Mouse (Mus musculus) midbrain, embryonic 13.5 days (tissue): ENCODE results near the gene Ftsj3. TPM values are rescaled to one million over a fixed set of nuclear protein-coding genes. Genes with fewer than 3 reads are reported as not detected.
"Not testable (repeated sequence)": the region's sequence is repeated elsewhere in the genome, so short reads cannot be mapped to it uniquely, and the experiment has no call there.

Experiments used
- ATAC-seq: fragments of 200-750 bp; cut with Nextera tagmentation; 2 replicates; pipeline ENCODE4 v1.8.0; 2017; ENCODE audit warnings: mild to moderate bottlenecking, moderate TSS enrichment, moderate library complexity
- H3K27ac ChIP-seq: fragments of 300-500 bp; sonication (generic); 2 replicates; pipeline ENCODE4 v1.5.1; 2015; ENCODE audit warnings: inconsistent platforms, mild to moderate bottlenecking, moderate library complexity
- H3K27me3 ChIP-seq: fragments of 300-500 bp; sonication (generic); 2 replicates; pipeline ENCODE4 v1.6.1; 2015; ENCODE audit warnings: mild to moderate bottlenecking, inconsistent platforms
- H3K36me3 ChIP-seq: fragments of 300-500 bp; sonication (generic); 2 replicates; pipeline ENCODE4 v1.6.1; 2015; ENCODE audit warnings: mild to moderate bottlenecking, inconsistent platforms
- H3K4me1 ChIP-seq: fragments of 300-500 bp; sonication (generic); replicated peaks from 2 replicates; pipeline ENCODE4 v1.6.1; 2015; ENCODE audit warnings: inconsistent platforms
- H3K4me2 ChIP-seq: fragments of 300-500 bp; sonication (generic); replicated peaks from 2 replicates; pipeline ENCODE4 v1.6.1; 2015; ENCODE audit warnings: moderate library complexity, mild to moderate bottlenecking, inconsistent platforms
- H3K4me3 ChIP-seq: fragments of 300-500 bp; sonication (generic); replicated peaks from 2 replicates; pipeline ENCODE4 v1.5.1; 2015; ENCODE audit warnings: mild to moderate bottlenecking, inconsistent platforms
- H3K9ac ChIP-seq: fragments of 300-500 bp; sonication (generic); replicated peaks from 2 replicates; pipeline ENCODE4 v1.6.1; 2015; ENCODE audit warnings: mild to moderate bottlenecking, inconsistent platforms
- H3K9me3 ChIP-seq: fragments of 300-500 bp; sonication (generic); 2 replicates; pipeline ENCODE4 v1.6.1; 2016; ENCODE audit warnings: mild to moderate bottlenecking, inconsistent platforms
- whole genome bisulfite sequencing: fragments of 180-500 bp; shearing (Covaris S2); methylation state at CpG from one replicate; pipeline ENCODE4 v1.1.7; 2015; 5-methylcytosine and 5-hydroxymethylcytosine counted together
- polyA plus RNA-seq: library from polyadenylated mRNA; unstranded; fragments of >200 nt; fragmentation: Nextera tagmentation; extraction: Ambion mirVana; gene quantifications from 2 replicates; pipeline ENCODE4 v1.2.1, GENCODE M21; 2015

Gene Ftsj3
- polyA plus RNA-seq, 1 experiment from 2014 or later: 39.3 TPM

GRCm38 (mm10) chr11:106267311-106267852, 11.5 kb upstream of the Ftsj3 start:
- H3K27ac ChIP-seq: no peak overlapping the region
- no peaks in the 10 kb centered on the region for H3K27me3 ChIP-seq
- no peaks in the 10 kb centered on the region for H3K9me3 ChIP-seq
- H3K4me2 ChIP-seq: no peak overlapping the region
- peaks cover 43% of the 10 kb centered on the region for H3K4me1 ChIP-seq
- no peak for ATAC-seq
- peaks cover 51% of the 10 kb centered on the region for H3K36me3 ChIP-seq
- H3K9ac ChIP-seq: no peak overlapping the region
- 82% methylated on average over 15 of the region's 15 CpGs for WGBS
- H3K4me3 ChIP-seq: no peak overlapping the region

GRCm38 (mm10) chr11:106266431-106266830, 10.6 kb upstream of the Ftsj3 start:
- no peaks in the 10 kb centered on the region for H3K27me3 ChIP-seq
- no peaks in the 10 kb centered on the region for H3K9me3 ChIP-seq
- H3K4me2 ChIP-seq: no peak overlapping the region
- H3K27ac ChIP-seq: no peak overlapping the region
- WGBS: 96% methylated on average over 10 of the region's 10 CpGs
- H3K4me1 ChIP-seq: peaks cover 36% of the 10 kb centered on the region
- no peak for ATAC-seq
- H3K36me3 ChIP-seq: peaks cover 60% of the 10 kb centered on the region
- no peak overlapping the region for H3K9ac ChIP-seq
- H3K4me3 ChIP-seq: no peak overlapping the region

GRCm38 (mm10) chr11:106265570-106265969, 9.7 kb upstream of the Ftsj3 start:
- 94% methylated on average over 4 of the region's 4 CpGs for WGBS
- Histone ChIP-seq H3K27me3 (no peaks in the 10 kb centered on the region), H3K36me3 (peaks cover 69% of the 10 kb centered on the region), H3K9ac (no peak overlapping the region), H3K4me3 (no peak overlapping the region), H3K9me3 (no peaks in the 10 kb centered on the region), H3K27ac (no peak overlapping the region), H3K4me2 (no peak overlapping the region), H3K4me1 (peaks cover 28% of the 10 kb centered on the region)
- no peak for ATAC-seq

GRCm38 (mm10) chr11:106264988-106265387, 9.1 kb upstream of the Ftsj3 start:
- Histone ChIP-seq H3K9me3 (no peaks in the 10 kb centered on the region), H3K4me2 (no peak overlapping the region), H3K4me1 (peaks cover 24% of the 10 kb centered on the region), H3K36me3 (peaks cover 71% of the 10 kb centered on the region), H3K9ac (no peak overlapping the region), H3K4me3 (no peak overlapping the region), H3K27ac (no peak overlapping the region), H3K27me3 (no peaks in the 10 kb centered on the region)
- no peak for ATAC-seq
- WGBS: 94% methylated on average over 15 of the region's 15 CpGs

DNA sequence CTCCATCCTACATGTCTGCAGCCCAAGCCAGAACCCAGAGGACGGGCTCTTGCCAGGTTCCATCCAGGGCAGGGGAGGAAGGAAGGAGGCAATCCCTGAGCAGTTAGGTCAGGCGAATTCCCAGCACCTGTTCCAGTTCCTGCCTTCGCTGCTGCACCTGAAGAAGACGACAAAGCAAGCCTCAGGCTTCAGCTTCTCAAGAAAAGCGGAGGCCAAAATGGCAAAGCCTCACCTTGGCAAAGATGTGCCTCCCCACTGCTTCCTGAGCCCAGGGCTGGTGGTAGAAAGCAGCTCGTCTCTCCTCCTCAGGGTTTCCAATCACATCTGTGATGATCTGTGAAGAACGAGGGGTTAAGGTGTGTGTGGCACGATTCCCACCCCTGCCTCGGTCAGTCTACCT, 8.1 kb upstream of the Ftsj3 start:
- H3K27me3 ChIP-seq: no peaks in the 10 kb centered on the region
- peaks cover 77% of the 10 kb centered on the region for H3K36me3 ChIP-seq
- no peak for ATAC-seq
- no peak overlapping the region for H3K4me3 ChIP-seq
- peaks cover 18% of the 10 kb centered on the region for H3K4me1 ChIP-seq
- no peak overlapping the region for H3K4me2 ChIP-seq
- H3K9ac ChIP-seq: no peak overlapping the region
- 93% methylated on average over 9 of the region's 9 CpGs for WGBS
- no peaks in the 10 kb centered on the region for H3K9me3 ChIP-seq
- no peak overlapping the region for H3K27ac ChIP-seq

- Histone ChIP-seq H3K9me3 (no peaks in the 10 kb centered on the region), H3K27ac (no peak overlapping the region), H3K27me3 (no peaks in the 10 kb centered on the region), H3K4me3 (no peak overlapping the region), H3K4me2 (no peak overlapping the region), H3K9ac (no peak overlapping the region), H3K36me3 (peaks cover 77% of the 10 kb centered on the region), H3K4me1 (peaks cover 20% of the 10 kb centered on the region)
- 86% methylated on average over 14 of the region's 14 CpGs for WGBS
- ATAC-seq: no peak
Observed at GRCm38 (mm10) chr11:106260826-106261450, 5.1 kb upstream of the Ftsj3 start.

DNA sequence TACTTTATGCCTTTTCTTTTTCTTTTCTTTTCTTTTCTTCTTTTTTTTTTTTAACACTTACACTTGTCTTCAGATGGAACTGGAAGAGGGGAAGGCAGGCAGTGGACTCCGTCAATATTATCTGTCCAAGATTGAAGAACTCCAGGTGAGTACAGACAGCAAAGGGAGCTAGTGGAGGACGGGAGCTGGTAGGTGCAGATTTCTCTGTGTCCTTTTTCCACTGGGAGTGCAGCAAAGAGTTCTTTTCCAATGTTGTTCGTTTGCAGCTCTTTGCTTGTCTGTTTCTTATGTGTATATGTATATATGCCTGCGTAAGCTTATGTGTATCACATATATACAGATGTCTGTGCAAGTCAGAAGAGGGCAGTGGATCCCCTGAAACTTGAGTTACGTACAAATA, 896 bp upstream of the Ftsj3 start:
- Histone ChIP-seq H3K36me3 (peaks cover 60% of the 10 kb centered on the region), H3K27ac (no peak overlapping the region), H3K4me1 (peaks cover 30% of the 10 kb centered on the region), H3K9ac (peak overlapping the region; percentile 88), H3K9me3 (no peaks in the 10 kb centered on the region), H3K4me3 (peak overlapping the region; percentile 89), H3K27me3 (no peaks in the 10 kb centered on the region), H3K4me2 (peak overlapping the region; percentile 97)
- no peak for ATAC-seq
- 71% methylated on average over 5 of the region's 5 CpGs for WGBS

GRCm38 (mm10) chr11:106255174-106255573, 705 bp downstream of the Ftsj3 start:
- H3K4me3 ChIP-seq: peak overlapping the region; percentile 89

GRCm38 (mm10) chr11:106254767-106255166, 1.1 kb downstream of the Ftsj3 start:
- Histone ChIP-seq H3K4me3 (peak overlapping the region; percentile 89), H3K27me3 (no peaks in the 10 kb centered on the region), H3K9me3 (no peaks in the 10 kb centered on the region), H3K36me3 (peaks cover 66% of the 10 kb centered on the region), H3K9ac (peak overlapping the region; percentile 88; the same call in 1 of the 2 replicates), H3K27ac (no peak overlapping the region), H3K4me2 (peak overlapping the region; percentile 97), H3K4me1 (peaks cover 30% of the 10 kb centered on the region)
- 28% methylated on average over 2 of the region's 2 CpGs for WGBS
- ATAC-seq: no peak

More at GRCm38 (mm10) chr11:106255174-106255573, 705 bp downstream of the Ftsj3 start:
- no peaks in the 10 kb centered on the region for H3K27me3 ChIP-seq
- 4% methylated on average over 22 of the region's 22 CpGs for WGBS
- no peak; the same call in 1 of the 2 replicates for ATAC-seq
- peak overlapping the region; percentile 88 for H3K9ac ChIP-seq
- H3K9me3 ChIP-seq: no peaks in the 10 kb centered on the region
- H3K4me1 ChIP-seq: peaks cover 30% of the 10 kb centered on the region
- peaks cover 61% of the 10 kb centered on the region for H3K36me3 ChIP-seq
- peak overlapping the region; percentile 97 for H3K4me2 ChIP-seq
- H3K27ac ChIP-seq: no peak overlapping the region

DNA sequence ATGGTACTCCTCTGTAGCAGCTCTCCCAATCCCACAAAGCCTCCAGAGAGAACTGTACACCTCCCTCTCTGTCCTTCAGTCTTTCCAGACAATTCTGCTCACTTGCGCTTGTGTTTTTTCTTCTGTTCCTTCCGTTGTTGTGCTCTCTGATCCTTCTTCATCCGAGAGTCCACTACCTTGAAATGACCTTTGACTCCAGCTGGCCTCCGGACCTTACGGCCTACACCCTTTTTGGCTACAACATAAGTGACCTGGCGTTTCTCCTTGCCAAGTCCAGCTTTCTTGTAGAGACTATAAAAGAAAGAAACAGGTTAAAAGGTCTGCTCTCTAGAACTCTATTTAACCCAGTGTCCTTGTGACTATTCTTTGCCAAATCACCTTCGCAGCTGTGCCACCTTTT, 6.6 kb downstream of the Ftsj3 start:
- no peak for ATAC-seq
- no peaks in the 10 kb centered on the region for H3K9me3 ChIP-seq
- 89% methylated on average over 7 of the region's 7 CpGs for WGBS

GRCm38 (mm10) chr11:106246834-106247233, 9.0 kb downstream of the Ftsj3 start:
- Histone ChIP-seq H3K4me2 (no peak overlapping the region), H3K9me3 (no peaks in the 10 kb centered on the region), H3K4me1 (no peaks in the 10 kb centered on the region), H3K36me3 (peaks cover 98% of the 10 kb centered on the region), H3K27ac (no peak overlapping the region), H3K4me3 (no peak overlapping the region), H3K9ac (no peak overlapping the region), H3K27me3 (no peaks in the 10 kb centered on the region)
- whole genome bisulfite sequencing: 92% methylated on average over 1 of the region's 1 CpGs
- no peak for ATAC-seq

More for the DNA sequence above, 6.6 kb downstream of the Ftsj3 start:
- Histone ChIP-seq H3K27me3 (no peaks in the 10 kb centered on the region), H3K4me3 (no peak overlapping the region), H3K27ac (no peak overlapping the region), H3K4me1 (no peaks in the 10 kb centered on the region; the same call in 1 of the 2 replicates), H3K36me3 (peaks cover 98% of the 10 kb centered on the region), H3K9ac (no peak overlapping the region), H3K4me2 (no peak overlapping the region)

GRCm38 (mm10) chr11:106233978-106234377, 21.9 kb downstream of the Ftsj3 start:
- H3K27me3 ChIP-seq, H3K9ac ChIP-seq, H3K4me3 ChIP-seq, H3K4me1 ChIP-seq, H3K9me3 ChIP-seq, H3K4me2 ChIP-seq, H3K27ac ChIP-seq, ATAC-seq: not testable (repeated sequence)
- H3K36me3 ChIP-seq: peaks cover 73% of the 10 kb centered on the region
- WGBS: 83% methylated on average over 8 of the region's 8 CpGs
